Mouse (Mus musculus): ENCODE measurements around the gene Slc50a1. TPM values are rescaled to one million over a fixed set of nuclear protein-coding genes. Genes with fewer than 3 reads are reported as not detected.

Gene Slc50a1
- polyA plus RNA-seq, 1 experiment from 2014 or later: 86.5 TPM

DNA sequence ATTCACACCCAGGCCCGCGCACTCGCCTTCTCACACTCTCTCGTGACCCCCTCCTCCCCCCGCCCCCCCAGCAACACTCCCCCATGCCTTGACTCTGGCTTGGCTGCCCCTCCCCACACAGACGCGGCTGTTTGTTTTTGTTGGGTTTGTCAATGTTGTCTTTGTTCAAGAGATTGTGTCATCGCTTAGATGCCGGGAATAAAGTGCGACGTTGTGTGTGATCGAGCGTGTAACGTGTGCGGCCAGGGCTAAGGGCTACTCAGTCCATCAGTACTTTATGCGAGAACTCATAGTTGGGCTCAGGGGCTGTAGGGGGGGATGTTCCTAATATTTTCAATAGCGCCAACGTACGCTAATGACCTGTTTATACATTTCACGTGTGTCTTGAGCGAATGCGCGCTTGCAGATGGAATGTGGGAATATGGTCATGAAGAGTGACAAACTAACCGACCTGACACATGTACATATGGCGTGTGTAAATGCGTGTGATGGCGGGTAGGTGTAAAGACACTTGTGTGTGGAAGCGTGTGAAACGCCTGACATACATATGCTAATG lies 9.8 kb upstream of the Slc50a1 start:
- no peak for ATAC-seq (ENCODE audit: insufficient number of reproducible peaks, insufficient read depth, low FRiP score, low read depth)
- Histone ChIP-seq H3K4me3 (ENCODE audit: low read depth, low read length) (peak overlapping the region; percentile 64), H3K27ac (ENCODE audit: low read length) (peak overlapping the region; percentile 78; the same call in 1 of the 2 replicates), H3K36me3 (ENCODE audit: control insufficient read depth, insufficient read depth, low read length) (peaks cover 7% of the 10 kb centered on the region; the same call in 1 of the 2 replicates), H3K9ac (replicated peaks; ENCODE audit: low read depth, low read length) (peak overlapping the region; percentile 2; the same call in 1 of the 2 replicates), H3K9me3 (ENCODE audit: control insufficient read depth, low read depth, low read length) (no peaks in the 10 kb centered on the region), H3K4me1 (ENCODE audit: control insufficient read depth, insufficient read depth, low read length) (peaks cover 29% of the 10 kb centered on the region), H3K27me3 (ENCODE audit: control insufficient read depth, insufficient read depth, low read length) (no peaks in the 10 kb centered on the region), H3K4me2 (replicated peaks; ENCODE audit: low read depth, low read length) (peak overlapping the region; percentile 96)
- under 1% methylated on average over 29 of the region's 29 CpGs for WGBS

DNA sequence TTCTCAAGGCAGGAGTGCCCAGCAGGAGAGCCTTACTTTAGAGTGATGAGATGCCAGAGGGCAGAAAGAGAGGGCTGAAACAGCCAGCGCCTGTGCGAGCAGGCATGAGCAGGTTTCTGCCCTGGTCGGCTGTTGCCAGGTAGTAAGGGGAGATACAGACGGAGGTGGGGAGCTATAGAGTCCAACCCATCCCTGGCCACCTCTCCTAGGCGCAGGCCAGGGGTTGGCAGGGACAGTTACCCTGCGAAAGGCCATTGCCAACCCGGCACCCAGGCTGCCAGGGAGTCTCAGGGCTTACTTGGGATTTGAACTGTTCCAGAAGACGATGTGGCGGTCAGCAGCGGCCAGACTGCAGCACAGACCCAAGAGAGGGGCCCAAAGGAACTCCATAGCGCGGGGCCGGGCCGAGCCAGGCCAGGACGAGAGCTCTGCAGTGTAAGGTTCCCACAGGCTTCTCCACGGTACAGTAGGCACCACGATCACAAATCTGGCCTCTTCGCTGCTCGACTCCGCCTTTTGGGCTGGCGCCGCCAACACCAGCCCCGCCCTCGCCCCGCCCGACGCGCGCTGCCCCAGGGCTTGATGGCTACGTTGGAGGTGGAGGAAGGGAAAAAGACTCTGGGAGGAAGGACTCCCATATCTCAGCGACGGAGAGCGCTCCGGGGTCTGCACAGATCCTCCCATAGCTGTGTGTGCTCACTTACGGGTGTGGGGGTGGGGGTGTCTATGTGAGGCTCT lies 9.0 kb upstream of the Slc50a1 start:
- H3K9me3 ChIP-seq (ENCODE audit: control insufficient read depth, low read depth, low read length): no peaks in the 10 kb centered on the region
- peaks cover 29% of the 10 kb centered on the region for H3K4me1 ChIP-seq (ENCODE audit: control insufficient read depth, insufficient read depth, low read length)
- H3K27ac ChIP-seq (ENCODE audit: low read length): peak overlapping the region; percentile 87
- peak overlapping the region; percentile 57 for H3K9ac ChIP-seq (replicated peaks; ENCODE audit: low read depth, low read length)
- peak; percentile 70 for ATAC-seq (ENCODE audit: insufficient number of reproducible peaks, insufficient read depth, low FRiP score, low read depth)
- WGBS: under 1% methylated on average over 35 of the region's 35 CpGs
- peak overlapping the region; percentile 64 for H3K4me3 ChIP-seq (ENCODE audit: low read depth, low read length)
- H3K4me2 ChIP-seq (replicated peaks; ENCODE audit: low read depth, low read length): peak overlapping the region; percentile 96
- H3K27me3 ChIP-seq (ENCODE audit: control insufficient read depth, insufficient read depth, low read length): no peaks in the 10 kb centered on the region
- H3K36me3 ChIP-seq (ENCODE audit: control insufficient read depth, insufficient read depth, low read length): peaks cover 7% of the 10 kb centered on the region; the same call in 1 of the 2 replicates

DNA sequence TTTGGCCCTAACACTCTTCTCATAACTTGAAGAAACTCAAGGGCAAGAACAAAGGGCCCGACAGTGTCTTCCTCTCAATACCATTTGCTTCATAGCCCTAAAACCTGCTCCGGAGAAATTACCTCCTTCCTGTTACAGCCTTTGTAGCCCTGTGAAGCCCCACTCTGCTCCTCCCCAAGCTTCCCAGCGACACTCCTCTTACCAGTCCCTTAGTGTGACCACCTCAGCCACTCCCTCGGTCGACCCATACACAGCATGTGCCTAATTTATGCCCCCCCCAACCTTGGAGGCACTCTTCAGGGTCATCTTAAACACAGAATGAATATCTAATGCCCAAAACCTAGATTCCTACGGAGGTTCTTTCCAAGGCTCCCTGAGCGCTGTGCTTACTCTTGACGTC lies 8.3 kb upstream of the Slc50a1 start:
- H3K9ac ChIP-seq (replicated peaks; ENCODE audit: low read depth, low read length): peak overlapping the region; percentile 57; the same call in 1 of the 2 replicates
- peaks cover 7% of the 10 kb centered on the region; the same call in 1 of the 2 replicates for H3K36me3 ChIP-seq (ENCODE audit: control insufficient read depth, insufficient read depth, low read length)
- H3K27me3 ChIP-seq (ENCODE audit: control insufficient read depth, insufficient read depth, low read length): no peaks in the 10 kb centered on the region
- H3K4me2 ChIP-seq (replicated peaks; ENCODE audit: low read depth, low read length): peak overlapping the region; percentile 96
- H3K9me3 ChIP-seq (ENCODE audit: control insufficient read depth, low read depth, low read length): no peaks in the 10 kb centered on the region
- H3K4me1 ChIP-seq (ENCODE audit: control insufficient read depth, insufficient read depth, low read length): peaks cover 29% of the 10 kb centered on the region
- H3K4me3 ChIP-seq (ENCODE audit: low read depth, low read length): peak overlapping the region; percentile 64
- ATAC-seq (ENCODE audit: insufficient number of reproducible peaks, insufficient read depth, low FRiP score, low read depth): no peak
- H3K27ac ChIP-seq (ENCODE audit: low read length): peak overlapping the region; percentile 87
- 14% methylated on average over 8 of the region's 8 CpGs for WGBS

DNA sequence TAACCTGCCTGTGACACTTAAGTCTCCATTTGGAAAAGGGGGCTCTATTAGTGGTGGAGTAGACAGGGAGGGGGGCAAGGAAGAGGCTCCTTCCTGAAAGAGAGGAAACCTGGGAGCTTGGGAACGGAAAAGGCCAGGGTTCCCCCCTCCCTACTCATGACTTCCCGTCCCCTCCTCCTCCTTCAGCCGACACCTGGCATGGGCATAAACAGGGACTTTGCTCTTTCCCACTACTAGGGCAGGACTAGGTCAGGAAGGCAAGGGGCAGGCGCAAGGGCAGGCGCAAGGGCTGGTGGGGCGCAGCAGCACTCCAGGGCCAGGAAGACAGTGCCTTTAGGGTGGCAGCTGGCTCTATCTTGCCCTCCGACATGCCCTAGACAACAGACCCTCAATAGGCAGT lies 7.7 kb upstream of the Slc50a1 start:
- Histone ChIP-seq H3K4me3 (ENCODE audit: low read depth, low read length) (peak overlapping the region; percentile 64), H3K9ac (replicated peaks; ENCODE audit: low read depth, low read length) (peak overlapping the region; percentile 57; the same call in 1 of the 2 replicates), H3K4me1 (ENCODE audit: control insufficient read depth, insufficient read depth, low read length) (peaks cover 29% of the 10 kb centered on the region), H3K4me2 (replicated peaks; ENCODE audit: low read depth, low read length) (peak overlapping the region; percentile 96), H3K36me3 (ENCODE audit: control insufficient read depth, insufficient read depth, low read length) (peaks cover 7% of the 10 kb centered on the region; the same call in 1 of the 2 replicates), H3K9me3 (ENCODE audit: control insufficient read depth, low read depth, low read length) (no peaks in the 10 kb centered on the region), H3K27ac (ENCODE audit: low read length) (peak overlapping the region; percentile 87), H3K27me3 (ENCODE audit: control insufficient read depth, insufficient read depth, low read length) (no peaks in the 10 kb centered on the region)
- WGBS: 38% methylated on average over 7 of the region's 7 CpGs
- no peak for ATAC-seq (ENCODE audit: insufficient number of reproducible peaks, insufficient read depth, low FRiP score, low read depth)

DNA sequence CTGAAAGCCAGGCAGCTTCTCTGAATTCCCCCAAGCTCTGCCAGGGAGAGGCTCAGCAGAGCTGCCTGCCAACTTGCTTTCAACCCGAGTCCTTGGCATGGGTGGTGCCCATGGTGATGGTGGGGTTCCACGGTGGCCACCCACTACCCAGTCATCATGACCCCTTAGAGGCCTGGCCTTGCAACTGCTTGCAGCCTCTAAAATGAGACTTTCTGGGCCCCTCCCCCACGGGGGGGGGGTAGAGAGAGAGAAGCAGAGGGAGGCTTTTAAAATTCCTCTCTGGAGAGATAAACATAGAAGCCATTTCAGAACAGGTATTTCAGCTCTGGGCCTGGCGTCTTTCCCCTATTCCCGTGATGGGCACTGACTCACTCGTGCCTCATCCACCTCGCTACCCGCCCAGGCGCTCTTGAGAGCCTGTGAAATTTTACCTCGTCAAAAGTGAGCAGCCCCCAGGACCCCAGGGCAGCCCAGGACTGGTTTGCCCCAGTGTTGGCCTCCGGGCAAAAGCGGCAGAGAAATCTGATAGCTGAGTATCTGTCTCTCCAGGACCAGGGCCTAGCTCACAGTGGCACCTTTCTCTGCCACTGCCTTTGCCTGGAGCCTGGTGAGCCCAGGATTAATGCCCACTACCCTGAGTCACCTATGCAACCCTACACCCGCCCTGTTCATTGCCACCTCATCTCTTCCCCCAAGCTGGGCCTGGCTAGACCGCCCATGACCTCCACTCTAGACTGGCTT lies 7.1 kb upstream of the Slc50a1 start:
- peak overlapping the region; percentile 57; the same call in 1 of the 2 replicates for H3K9ac ChIP-seq (replicated peaks; ENCODE audit: low read depth, low read length)
- H3K27me3 ChIP-seq (ENCODE audit: control insufficient read depth, insufficient read depth, low read length): no peaks in the 10 kb centered on the region
- peak overlapping the region; percentile 64 for H3K4me3 ChIP-seq (ENCODE audit: low read depth, low read length)
- H3K4me1 ChIP-seq (ENCODE audit: control insufficient read depth, insufficient read depth, low read length): peaks cover 29% of the 10 kb centered on the region
- H3K27ac ChIP-seq (ENCODE audit: low read length): peak overlapping the region; percentile 87
- peak overlapping the region; percentile 96 for H3K4me2 ChIP-seq (replicated peaks; ENCODE audit: low read depth, low read length)
- ATAC-seq (ENCODE audit: insufficient number of reproducible peaks, insufficient read depth, low FRiP score, low read depth): no peak
- 15% methylated on average over 14 of the region's 14 CpGs for WGBS
- H3K36me3 ChIP-seq (ENCODE audit: control insufficient read depth, insufficient read depth, low read length): peaks cover 7% of the 10 kb centered on the region; the same call in 1 of the 2 replicates
- no peaks in the 10 kb centered on the region for H3K9me3 ChIP-seq (ENCODE audit: control insufficient read depth, low read depth, low read length)

DNA sequence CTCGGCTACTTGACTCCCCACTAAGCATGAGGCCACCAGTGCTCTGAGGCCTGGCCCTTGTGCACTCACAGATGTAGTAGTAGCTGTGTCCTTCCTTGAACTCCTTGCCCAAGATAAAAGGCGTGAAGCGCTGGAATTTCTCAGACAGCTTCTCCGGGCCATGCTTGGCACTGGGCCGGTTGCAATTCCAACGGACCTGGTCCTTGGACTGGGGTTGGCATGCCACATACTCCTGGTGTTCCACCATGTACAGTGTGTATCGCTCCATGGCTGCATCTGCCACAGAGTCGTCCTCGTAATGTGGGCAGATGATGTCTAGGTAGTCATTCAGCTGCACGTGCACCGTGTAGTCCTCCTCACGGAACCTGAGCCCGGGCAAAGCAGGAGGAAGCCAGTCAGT lies 5.7 kb upstream of the Slc50a1 start:
- WGBS: 89% methylated on average over 13 of the region's 13 CpGs
- ATAC-seq (ENCODE audit: insufficient number of reproducible peaks, insufficient read depth, low FRiP score, low read depth): no peak
- peaks cover 7% of the 10 kb centered on the region; the same call in 1 of the 2 replicates for H3K36me3 ChIP-seq (ENCODE audit: control insufficient read depth, insufficient read depth, low read length)
- H3K4me2 ChIP-seq (replicated peaks; ENCODE audit: low read depth, low read length): no peak overlapping the region
- H3K27ac ChIP-seq (ENCODE audit: low read length): no peak overlapping the region
- no peaks in the 10 kb centered on the region for H3K27me3 ChIP-seq (ENCODE audit: control insufficient read depth, insufficient read depth, low read length)
- H3K4me1 ChIP-seq (ENCODE audit: control insufficient read depth, insufficient read depth, low read length): peaks cover 29% of the 10 kb centered on the region
- H3K4me3 ChIP-seq (ENCODE audit: low read depth, low read length): no peak overlapping the region
- H3K9me3 ChIP-seq (ENCODE audit: control insufficient read depth, low read depth, low read length): no peaks in the 10 kb centered on the region
- no peak overlapping the region for H3K9ac ChIP-seq (replicated peaks; ENCODE audit: low read depth, low read length)

DNA sequence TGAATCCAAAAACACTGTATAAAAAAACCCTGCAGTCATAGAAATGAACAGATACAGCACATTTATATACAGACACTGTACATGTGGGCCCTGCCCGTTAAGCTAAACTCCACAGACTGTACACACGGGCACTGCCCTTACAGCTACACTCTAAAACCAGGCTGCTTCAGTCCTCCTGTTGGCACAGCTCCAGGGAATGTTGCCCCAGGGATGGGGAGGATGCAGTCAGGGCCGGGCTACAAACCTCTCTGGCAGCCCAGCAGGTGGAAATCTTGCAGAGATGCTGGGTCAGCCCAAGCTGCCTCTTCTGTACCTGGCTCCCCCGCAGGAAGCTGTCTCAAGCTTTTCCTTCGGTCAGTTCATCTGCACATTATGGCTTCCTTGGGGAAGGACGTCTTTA lies 1.4 kb upstream of the Slc50a1 start:
- no peak overlapping the region for H3K27ac ChIP-seq (ENCODE audit: low read length)
- H3K4me1 ChIP-seq (ENCODE audit: control insufficient read depth, insufficient read depth, low read length): peaks cover 30% of the 10 kb centered on the region
- H3K4me2 ChIP-seq (replicated peaks; ENCODE audit: low read depth, low read length): no peak overlapping the region
- no peak overlapping the region for H3K4me3 ChIP-seq (ENCODE audit: low read depth, low read length)
- 65% methylated on average over 6 of the region's 6 CpGs for WGBS
- no peaks in the 10 kb centered on the region for H3K27me3 ChIP-seq (ENCODE audit: control insufficient read depth, insufficient read depth, low read length)
- no peak overlapping the region for H3K9ac ChIP-seq (replicated peaks; ENCODE audit: low read depth, low read length)
- peaks cover 7% of the 10 kb centered on the region for H3K36me3 ChIP-seq (ENCODE audit: control insufficient read depth, insufficient read depth, low read length)
- no peak for ATAC-seq (ENCODE audit: insufficient number of reproducible peaks, insufficient read depth, low FRiP score, low read depth)
- H3K9me3 ChIP-seq (ENCODE audit: control insufficient read depth, low read depth, low read length): no peaks in the 10 kb centered on the region

DNA sequence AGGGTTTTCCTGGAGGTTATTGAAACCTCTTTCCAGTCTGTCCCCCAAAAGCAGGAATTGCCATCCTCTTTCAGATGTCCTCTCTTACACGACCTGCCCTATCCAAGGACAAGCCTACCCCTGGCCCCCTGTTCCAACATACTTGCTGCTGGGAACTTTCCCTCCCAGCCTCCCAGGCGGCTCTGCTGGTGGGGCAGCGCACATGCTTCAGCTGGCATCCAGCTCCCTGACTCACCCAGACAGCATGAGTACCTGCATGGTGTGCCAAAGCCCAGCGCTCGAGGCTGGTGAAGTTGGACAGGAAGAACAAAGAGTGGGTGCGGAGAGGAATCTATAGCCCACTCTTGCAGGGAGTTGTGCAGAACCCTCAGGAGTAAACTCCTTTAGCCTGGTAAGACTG lies 521 bp upstream of the Slc50a1 start:
- H3K9me3 ChIP-seq (ENCODE audit: control insufficient read depth, low read depth, low read length): no peaks in the 10 kb centered on the region
- peak overlapping the region; percentile 49; the same call in 1 of the 2 replicates for H3K9ac ChIP-seq (replicated peaks; ENCODE audit: low read depth, low read length)
- H3K4me2 ChIP-seq (replicated peaks; ENCODE audit: low read depth, low read length): peak overlapping the region; percentile 64
- peaks cover 32% of the 10 kb centered on the region for H3K4me1 ChIP-seq (ENCODE audit: control insufficient read depth, insufficient read depth, low read length)
- no peak for ATAC-seq (ENCODE audit: insufficient number of reproducible peaks, insufficient read depth, low FRiP score, low read depth)
- H3K4me3 ChIP-seq (ENCODE audit: low read depth, low read length): peak overlapping the region; percentile 51
- 73% methylated on average over 6 of the region's 6 CpGs for WGBS
- H3K36me3 ChIP-seq (ENCODE audit: control insufficient read depth, insufficient read depth, low read length): peaks cover 2% of the 10 kb centered on the region
- H3K27me3 ChIP-seq (ENCODE audit: control insufficient read depth, insufficient read depth, low read length): no peaks in the 10 kb centered on the region
- peak overlapping the region; percentile 68; the same call in 1 of the 2 replicates for H3K27ac ChIP-seq (ENCODE audit: low read length)
